Mouse (Mus musculus) bone marrow macrophage, adult 2 months (primary cell): ENCODE results near the gene Creg1.

Experiments
- CTCF ChIP-seq: IDR thresholded peaks from 2 replicates; pipeline ENCODE4 v1.5.1; 2012; ENCODE audit warnings: low read depth, mild to moderate bottlenecking, low read length, moderate library complexity
- POLR2A ChIP-seq: IDR thresholded peaks from 2 replicates; pipeline ENCODE4 v1.6.1; 2012; ENCODE audit warnings: mild to moderate bottlenecking, low read depth, low read length, borderline replicate concordance

GRCm38 (mm10) chr1:165741989-165742388 lies 21.6 kb upstream of the Creg1 start:
- TF ChIP-seq CTCF (no peak), POLR2A (no peak)
